Comparison of ENCODE assay signal across 10 mouse cellular contexts in genomic region chr1:136674548-136675455, GRCm38 (mm10). TPM values are rescaled to one million over a fixed set of nuclear protein-coding genes. Genes with fewer than 3 reads are reported as not detected.
DNase-seq lines count a peak whose midpoint lies in the region; ATAC-seq and TF ChIP-seq lines count a peak whose summit lies in the region.
"Had no signal": no experiment of that assay in that cellular context is flagged by ENCODE, and none has a peak within 500 bp of the region (broad histone marks: within the 10 kb centered on the region; RNA-seq: fewer than 3 reads in every experiment).

No protein-coding gene starts in this region.

- no peaks in the 10 kb centered on the region for H3K9me3 ChIP-seq in liver, postnatal 0 days (ENCODE audit: low read length)
- H3K9me3 ChIP-seq: kidney, embryonic 15.5 days had no signal

- H3K4me1 ChIP-seq in liver, postnatal 0 days (ENCODE audit: insufficient read depth) = peaks cover 15% of the 10 kb centered on the region; the same call in 1 of the 2 replicates

- peak overlapping the region; percentile 29; the same call in 1 of the 2 replicates for H3K27ac ChIP-seq in liver, postnatal 0 days (ENCODE audit: low read depth)
- H3K27ac ChIP-seq: kidney, embryonic 15.5 days had no signal

- H3K4me2 ChIP-seq in liver, postnatal 0 days (ENCODE audit: low read depth, low read length) = no peak overlapping the region
- H3K4me2 ChIP-seq: kidney, embryonic 15.5 days had no signal

- TF ChIP-seq EP300 in liver, postnatal 0 days (IDR thresholded peaks at IDR 0.05; ENCODE audit: low read depth) = no peak

- H3K36me3 ChIP-seq in liver, postnatal 0 days (replicated peaks; ENCODE audit: insufficient read depth, low read length) = no peaks in the 10 kb centered on the region
- H3K36me3 ChIP-seq: kidney, embryonic 15.5 days had no signal

- peak; percentile 13 for DNase-seq in kidney, adult 18-20 months
- no peak for DNase-seq in kidney, adult 8-10 months
- peak; percentile 98 for DNase-seq in ES-CJ7 (ENCODE audit: low read depth, low spot score)
- DNase-seq in adrenal gland, postnatal 25 days = peak; percentile 58
- DNase-seq in liver, postnatal 0 days = no peak
- DNase-seq in cerebellum, postnatal 14 days = no peak
- no peak for DNase-seq in spleen, postnatal 10 days (ENCODE audit: low spot score in 2 of 2)
- no peak for DNase-seq in frontal cortex, postnatal 36 days (ENCODE audit: low spot score in 2 of 2)
- DNase-seq: cerebellum, adult 9-11 months had no signal

- no peak overlapping the region for H3K4me3 ChIP-seq in liver, postnatal 0 days (ENCODE audit: low read depth, low read length)
- H3K4me3 ChIP-seq: kidney, embryonic 15.5 days had no signal

- 53% methylated on average over 25 of the region's 25 CpGs for WGBS in liver, postnatal 0 days (ENCODE audit: insufficient replicate concordance)

- H3K9ac ChIP-seq in liver, postnatal 0 days (replicated peaks) = no peak overlapping the region
- H3K9ac ChIP-seq: kidney, embryonic 15.5 days had no signal

- no peak for ATAC-seq in liver, postnatal 0 days

- TF ChIP-seq CTCF in liver, postnatal 0 days (IDR thresholded peaks at IDR 0.05; ENCODE audit: low read depth) = no peak

- no peaks in the 10 kb centered on the region for H3K27me3 ChIP-seq in liver, postnatal 0 days (ENCODE audit: insufficient read depth, low read length)
- H3K27me3 ChIP-seq: kidney, embryonic 15.5 days had no signal

RNA-seq across cellular contexts. Expression of gene Zfp281, which starts 50.1 kb away (rescaled TPM):
- total RNA-seq in adrenal gland, postnatal 25 days (2021) = 20.4 and 22.3 TPM in 2 replicates
- 7.2 TPM in 2 replicates for polyA plus RNA-seq in liver, postnatal 0 days (2015; fragmentation: Nextera tagmentation; extraction: Ambion mirVana)

Comparison
In these comparisons a context has a peak if more than half of its experiments do, and no peak if none do; other contexts are left out.
1. DNase-seq: peak in kidney, adult 18-20 months (single experiment), ES-CJ7 (single experiment) and adrenal gland, postnatal 25 days (single experiment); none in kidney, adult 8-10 months (0 of 2), liver, postnatal 0 days (single experiment), cerebellum, postnatal 14 days (0 of 2), spleen, postnatal 10 days (0 of 2) and frontal cortex, postnatal 36 days (0 of 2).